Mouse (Mus musculus): ENCODE results near the gene Lrrc8c. TPM values are rescaled to one million over a fixed set of nuclear protein-coding genes. Genes with fewer than 3 reads are reported as not detected.

Gene Lrrc8c
- polyA plus RNA-seq, 1 experiment: 7.9 TPM

DNA sequence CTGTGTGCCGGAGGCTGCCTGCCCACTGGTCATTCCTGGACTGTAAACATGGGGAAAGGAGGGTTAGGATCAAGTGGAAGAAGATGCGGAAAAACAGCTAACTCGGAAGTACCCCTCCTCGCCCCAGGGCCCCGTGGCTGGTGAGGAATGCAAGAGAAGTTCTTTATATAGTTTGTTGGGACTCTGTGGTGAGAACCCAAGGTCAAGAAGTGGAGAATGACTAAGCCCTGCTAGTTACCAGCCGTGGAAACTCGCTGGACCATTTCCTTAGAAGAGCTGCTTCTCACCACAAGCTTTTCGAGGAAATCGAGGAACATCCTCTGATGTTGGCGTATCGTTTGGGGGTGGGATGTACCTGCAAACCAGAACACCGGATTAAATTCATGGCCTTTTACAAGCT, 5.8 kb downstream of the Lrrc8c start:
- no peak overlapping the region for H3K27ac ChIP-seq (ENCODE audit: insufficient read depth, low read length)
- no peaks in the 10 kb centered on the region; the same call in 1 of the 2 replicates for H3K27me3 ChIP-seq (ENCODE audit: control insufficient read depth, insufficient read depth, low read length)
- H3K4me1 ChIP-seq (ENCODE audit: control insufficient read depth, insufficient read depth, low read length): no peaks in the 10 kb centered on the region
- DNase-seq: no peak
- H3K4me3 ChIP-seq (replicated peaks; ENCODE audit: insufficient read depth, low read depth, low read length): no peak overlapping the region
- WGBS: 95% methylated on average over 12 of the region's 12 CpGs
- TF ChIP-seq POLR2A (IDR thresholded peaks at IDR 0.05; ENCODE audit: borderline replicate concordance, insufficient read depth, low read length) (no peak), CTCF (IDR thresholded peaks at IDR 0.05; ENCODE audit: borderline replicate concordance, insufficient read depth, low read depth, low read length) (no peak)

DNA sequence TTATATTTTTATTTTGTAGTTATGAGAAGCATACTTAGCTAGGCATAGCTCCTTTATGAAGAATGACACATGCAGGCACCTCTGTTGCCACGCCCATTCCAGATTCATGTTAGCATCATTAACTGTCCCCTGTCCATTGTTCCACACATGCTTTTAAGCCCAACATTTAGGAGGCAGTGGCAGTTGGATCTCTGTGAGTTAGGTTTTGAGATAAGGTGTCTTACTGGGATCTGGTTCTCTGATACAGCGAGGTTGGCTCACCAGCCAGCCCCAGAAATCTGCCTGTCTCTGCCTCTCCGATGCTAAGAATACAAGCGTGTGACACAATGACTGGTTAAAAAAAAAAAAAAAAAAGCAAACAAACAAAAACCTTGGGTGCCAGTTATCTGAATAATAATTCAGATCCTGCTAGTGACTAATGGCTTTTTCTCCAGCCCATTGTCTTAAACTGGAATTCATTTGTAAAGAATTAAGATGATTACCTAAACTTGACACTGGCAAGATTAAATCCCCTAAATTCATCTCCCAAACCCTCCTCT, 7.0 kb downstream of the Lrrc8c start:
- no peak for DNase-seq
- TF ChIP-seq CTCF (IDR thresholded peaks at IDR 0.05; ENCODE audit: borderline replicate concordance, insufficient read depth, low read depth, low read length): no peak
- no peak for TF ChIP-seq POLR2A (IDR thresholded peaks at IDR 0.05; ENCODE audit: borderline replicate concordance, insufficient read depth, low read length)
- no peak overlapping the region for H3K27ac ChIP-seq (ENCODE audit: insufficient read depth, low read length)
- no peak overlapping the region for H3K4me3 ChIP-seq (replicated peaks; ENCODE audit: insufficient read depth, low read depth, low read length)
- no peaks in the 10 kb centered on the region; the same call in 1 of the 2 replicates for H3K27me3 ChIP-seq (ENCODE audit: control insufficient read depth, insufficient read depth, low read length)
- WGBS: 93% methylated on average over 4 of the region's 4 CpGs
- no peaks in the 10 kb centered on the region for H3K4me1 ChIP-seq (ENCODE audit: control insufficient read depth, insufficient read depth, low read length)

DNA sequence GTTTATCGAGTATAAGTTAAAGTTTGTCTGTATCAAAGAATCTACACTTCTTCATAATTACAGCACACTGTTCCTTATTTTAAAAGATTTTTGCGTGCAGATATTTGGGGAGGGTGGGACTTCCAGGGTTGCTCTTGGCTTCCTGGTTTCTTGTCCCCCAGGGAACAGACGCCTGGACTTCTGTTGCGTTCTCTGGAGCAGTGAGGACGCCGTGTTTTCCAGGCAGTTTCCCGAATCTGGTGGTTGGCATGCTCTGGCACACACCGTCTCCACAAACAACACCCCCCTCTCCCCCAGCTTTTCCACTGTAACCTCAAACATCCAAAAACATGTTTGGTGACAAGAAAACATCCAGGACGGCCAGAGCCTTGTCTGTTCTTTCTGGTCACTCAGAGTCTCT, 7.6 kb downstream of the Lrrc8c start:
- no peak for DNase-seq
- TF ChIP-seq CTCF (IDR thresholded peaks at IDR 0.05; ENCODE audit: borderline replicate concordance, insufficient read depth, low read depth, low read length): no peak
- no peak for TF ChIP-seq POLR2A (IDR thresholded peaks at IDR 0.05; ENCODE audit: borderline replicate concordance, insufficient read depth, low read length)
- WGBS: 84% methylated on average over 9 of the region's 9 CpGs

DNA sequence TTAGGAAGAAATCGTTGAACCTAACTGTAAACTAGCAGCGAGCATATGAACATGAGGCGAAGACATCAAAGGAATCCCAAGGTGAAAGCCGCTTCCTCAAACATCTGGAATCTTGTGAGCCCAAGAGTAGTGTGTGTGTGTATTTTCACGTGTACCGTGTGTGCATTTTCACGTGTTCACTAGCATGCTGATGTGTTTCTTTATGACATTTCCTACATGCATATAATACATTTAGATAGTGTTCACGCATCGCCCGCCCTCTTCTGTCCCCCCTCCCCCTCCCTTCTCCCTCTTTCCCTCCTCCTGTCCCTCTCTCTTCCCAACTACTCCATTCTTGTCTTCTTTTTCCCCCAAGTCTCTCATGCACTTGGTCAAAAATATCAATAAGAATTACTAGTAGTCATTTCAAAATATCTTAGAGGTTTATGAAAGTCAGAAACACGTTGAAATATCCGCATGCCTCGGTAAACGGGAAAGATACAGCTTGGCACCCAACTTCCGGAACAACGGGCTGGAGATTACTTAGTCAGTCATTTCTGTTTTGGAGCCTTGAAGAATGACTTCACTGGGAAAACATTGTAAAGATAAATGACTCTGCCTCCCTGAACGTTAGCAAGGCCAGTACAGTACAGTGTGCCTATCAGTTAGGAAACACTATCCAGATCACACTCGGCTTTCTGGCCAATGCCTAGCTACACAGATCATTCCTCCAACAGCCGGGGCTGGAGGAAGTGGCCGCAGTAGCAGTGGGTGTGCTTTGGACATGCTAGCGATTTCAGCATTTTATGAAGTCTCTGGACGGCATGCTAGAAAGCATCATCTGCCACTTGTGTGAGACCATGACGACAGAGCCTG, 8.5 kb downstream of the Lrrc8c start:
- no peak for DNase-seq
- Histone ChIP-seq H3K27ac (ENCODE audit: insufficient read depth, low read length) (no peak overlapping the region), H3K4me3 (replicated peaks; ENCODE audit: insufficient read depth, low read depth, low read length) (no peak overlapping the region), H3K4me1 (ENCODE audit: control insufficient read depth, insufficient read depth, low read length) (no peaks in the 10 kb centered on the region), H3K27me3 (ENCODE audit: control insufficient read depth, insufficient read depth, low read length) (no peaks in the 10 kb centered on the region)
- 94% methylated on average over 23 of the region's 23 CpGs for WGBS
- TF ChIP-seq CTCF (IDR thresholded peaks at IDR 0.05; ENCODE audit: borderline replicate concordance, insufficient read depth, low read depth, low read length): no peak
- no peak for TF ChIP-seq POLR2A (IDR thresholded peaks at IDR 0.05; ENCODE audit: borderline replicate concordance, insufficient read depth, low read length)

More for the DNA sequence above, 7.6 kb downstream of the Lrrc8c start:
- Histone ChIP-seq H3K4me3 (replicated peaks; ENCODE audit: insufficient read depth, low read depth, low read length) (no peak overlapping the region), H3K4me1 (ENCODE audit: control insufficient read depth, insufficient read depth, low read length) (no peaks in the 10 kb centered on the region), H3K27me3 (ENCODE audit: control insufficient read depth, insufficient read depth, low read length) (no peaks in the 10 kb centered on the region; the same call in 1 of the 2 replicates), H3K27ac (ENCODE audit: insufficient read depth, low read length) (no peak overlapping the region)

DNA sequence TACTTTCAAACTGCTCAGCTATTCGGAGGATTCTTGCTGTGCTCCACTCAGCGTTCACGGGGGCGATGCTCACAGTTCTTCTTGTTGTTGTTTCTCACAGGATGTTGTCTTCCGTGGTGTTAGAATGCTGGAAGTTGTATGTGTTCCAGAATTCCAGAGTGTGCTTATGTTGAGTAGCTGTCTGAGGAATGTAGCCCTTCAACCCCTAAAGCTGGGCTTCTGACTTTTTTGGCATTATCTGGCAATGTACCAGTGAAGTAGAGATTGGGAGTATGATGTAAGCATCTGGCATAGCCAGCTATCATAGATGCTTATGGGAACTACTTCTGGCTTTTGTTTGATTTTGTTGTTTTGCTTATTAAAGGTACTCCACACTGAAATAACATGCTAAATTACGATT, 11.4 kb downstream of the Lrrc8c start:
- Histone ChIP-seq H3K27me3 (ENCODE audit: control insufficient read depth, insufficient read depth, low read length) (no peaks in the 10 kb centered on the region), H3K4me3 (replicated peaks; ENCODE audit: insufficient read depth, low read depth, low read length) (no peak overlapping the region), H3K4me1 (ENCODE audit: control insufficient read depth, insufficient read depth, low read length) (no peaks in the 10 kb centered on the region), H3K27ac (ENCODE audit: insufficient read depth, low read length) (no peak overlapping the region)
- DNase-seq: no peak
- TF ChIP-seq CTCF (IDR thresholded peaks at IDR 0.05; ENCODE audit: borderline replicate concordance, insufficient read depth, low read depth, low read length) (no peak), POLR2A (IDR thresholded peaks at IDR 0.05; ENCODE audit: borderline replicate concordance, insufficient read depth, low read length) (no peak)
- WGBS: 68% methylated on average over 6 of the region's 6 CpGs

DNA sequence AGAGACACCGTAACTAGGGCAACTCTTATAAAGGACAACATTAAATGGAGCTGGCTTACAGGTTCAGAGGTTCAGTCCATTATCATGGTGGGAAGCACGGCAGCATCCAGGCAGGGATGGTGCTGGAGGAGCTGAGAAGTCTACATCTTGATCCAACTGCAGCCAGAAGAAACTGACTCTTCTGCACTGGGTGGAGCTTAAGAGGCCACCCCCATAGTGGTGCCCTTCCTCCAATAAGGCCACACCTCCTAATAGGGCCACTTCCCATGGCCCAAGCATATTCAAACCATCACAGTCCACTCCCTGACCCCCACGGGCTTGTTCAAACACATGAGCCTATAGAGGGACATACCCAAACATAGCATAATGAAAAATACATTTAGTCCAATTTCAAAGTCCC, 16.0 kb downstream of the Lrrc8c start:
- no peak overlapping the region for H3K4me3 ChIP-seq (replicated peaks; ENCODE audit: insufficient read depth, low read depth, low read length)
- TF ChIP-seq POLR2A (IDR thresholded peaks at IDR 0.05; ENCODE audit: borderline replicate concordance, insufficient read depth, low read length) (no peak), CTCF (IDR thresholded peaks at IDR 0.05; ENCODE audit: borderline replicate concordance, insufficient read depth, low read depth, low read length) (no peak)
- whole genome bisulfite sequencing: 97% methylated on average over 3 of the region's 3 CpGs
- no peak for DNase-seq
- H3K27ac ChIP-seq (ENCODE audit: insufficient read depth, low read length): no peak overlapping the region
- H3K27me3 ChIP-seq (ENCODE audit: control insufficient read depth, insufficient read depth, low read length): no peaks in the 10 kb centered on the region
- no peaks in the 10 kb centered on the region for H3K4me1 ChIP-seq (ENCODE audit: control insufficient read depth, insufficient read depth, low read length)

DNA sequence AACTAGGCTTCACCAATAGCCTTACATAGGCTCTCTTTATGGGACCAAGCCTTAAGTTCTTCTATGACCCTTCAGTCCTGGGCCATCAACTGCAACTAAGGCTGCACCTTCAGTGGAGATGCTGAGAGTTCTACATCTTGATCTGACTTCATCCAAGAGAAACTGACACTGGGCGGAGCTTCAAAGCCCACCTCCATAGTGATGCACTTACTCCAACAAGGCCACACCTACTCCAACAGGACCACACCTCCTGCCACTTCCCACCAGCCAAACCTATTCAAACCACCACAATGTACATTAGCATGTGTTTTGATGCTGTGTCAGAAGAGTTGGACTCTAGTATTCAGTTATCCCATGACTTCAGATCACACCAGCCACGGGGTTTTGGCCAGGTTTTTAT, 17.0 kb downstream of the Lrrc8c start:
- no peak overlapping the region for H3K27ac ChIP-seq (ENCODE audit: insufficient read depth, low read length)
- H3K4me1 ChIP-seq (ENCODE audit: control insufficient read depth, insufficient read depth, low read length): no peaks in the 10 kb centered on the region
- WGBS: 54% methylated on average over 2 of the region's 2 CpGs
- no peaks in the 10 kb centered on the region for H3K27me3 ChIP-seq (ENCODE audit: control insufficient read depth, insufficient read depth, low read length)
- TF ChIP-seq POLR2A (IDR thresholded peaks at IDR 0.05; ENCODE audit: borderline replicate concordance, insufficient read depth, low read length) (no peak), CTCF (IDR thresholded peaks at IDR 0.05; ENCODE audit: borderline replicate concordance, insufficient read depth, low read depth, low read length) (no peak)
- DNase-seq: no peak
- H3K4me3 ChIP-seq (replicated peaks; ENCODE audit: insufficient read depth, low read depth, low read length): no peak overlapping the region
